Mouse (Mus musculus) neural tube, embryonic 12.5 days (tissue): ENCODE data around the gene Emp2. TPM values are rescaled to one million over a fixed set of nuclear protein-coding genes. Genes with fewer than 3 reads are reported as not detected.
"Not testable (repeated sequence)": the region's sequence is repeated elsewhere in the genome, so short reads cannot be mapped to it uniquely, and the experiment has no call there.

ENCODE experiments used
- ATAC-seq: fragments of 200-750 bp; cut with Nextera tagmentation; 2 replicates; pipeline ENCODE4 v1.8.0; 2017; ENCODE audit warnings: low read depth, mild to moderate bottlenecking, moderate TSS enrichment, moderate library complexity; ENCODE audit not compliant: low FRiP score
- H3K27ac ChIP-seq: fragments of 300-500 bp; sonication (generic); 2 replicates; pipeline ENCODE4 v1.5.1; 2016
- H3K27me3 ChIP-seq: fragments of 300-500 bp; sonication (generic); replicated peaks from 2 replicates; pipeline ENCODE4 v1.6.1; 2016; ENCODE audit warnings: mild to moderate bottlenecking
- H3K36me3 ChIP-seq: fragments of 300-500 bp; sonication (generic); 2 replicates; pipeline ENCODE4 v1.6.1; 2016; ENCODE audit warnings: mild to moderate bottlenecking
- H3K4me1 ChIP-seq: fragments of 300-500 bp; sonication (generic); 2 replicates; pipeline ENCODE4 v1.6.1; 2016
- H3K4me2 ChIP-seq: fragments of 300-500 bp; sonication (generic); replicated peaks from 2 replicates; pipeline ENCODE4 v1.6.1; 2016; ENCODE audit warnings: mild to moderate bottlenecking
- H3K4me3 ChIP-seq: fragments of 300-500 bp; sonication (generic); 2 replicates; pipeline ENCODE4 v1.5.1; 2016
- H3K9ac ChIP-seq: fragments of 300-500 bp; sonication (generic); 2 replicates; pipeline ENCODE4 v1.6.1; 2016; ENCODE audit warnings: mild to moderate bottlenecking
- H3K9me3 ChIP-seq: fragments of 300-500 bp; sonication (generic); 2 replicates; pipeline ENCODE4 v1.6.1; 2016; ENCODE audit warnings: mild to moderate bottlenecking
- WGBS: fragments of 180-500 bp; shearing (Covaris S2); methylation state at CpG from one replicate; pipeline ENCODE4 v1.1.7; 2016; 5-methylcytosine and 5-hydroxymethylcytosine counted together
- microRNA-seq: library from miRNA; unstranded; fragments of <30 nt; microRNA quantifications from one replicate; pipeline ENCODE4, GENCODE M21; 2017
- polyA plus RNA-seq: library from polyadenylated mRNA; unstranded; fragments of >200 nt; fragmentation: Nextera tagmentation; extraction: Ambion mirVana; gene quantifications from 2 replicates; pipeline ENCODE4 v1.2.1, GENCODE M21; 2016

Emp2 gene
- polyA plus RNA-seq, 1 experiment from 2014 or later: 2.5 TPM

DNA sequence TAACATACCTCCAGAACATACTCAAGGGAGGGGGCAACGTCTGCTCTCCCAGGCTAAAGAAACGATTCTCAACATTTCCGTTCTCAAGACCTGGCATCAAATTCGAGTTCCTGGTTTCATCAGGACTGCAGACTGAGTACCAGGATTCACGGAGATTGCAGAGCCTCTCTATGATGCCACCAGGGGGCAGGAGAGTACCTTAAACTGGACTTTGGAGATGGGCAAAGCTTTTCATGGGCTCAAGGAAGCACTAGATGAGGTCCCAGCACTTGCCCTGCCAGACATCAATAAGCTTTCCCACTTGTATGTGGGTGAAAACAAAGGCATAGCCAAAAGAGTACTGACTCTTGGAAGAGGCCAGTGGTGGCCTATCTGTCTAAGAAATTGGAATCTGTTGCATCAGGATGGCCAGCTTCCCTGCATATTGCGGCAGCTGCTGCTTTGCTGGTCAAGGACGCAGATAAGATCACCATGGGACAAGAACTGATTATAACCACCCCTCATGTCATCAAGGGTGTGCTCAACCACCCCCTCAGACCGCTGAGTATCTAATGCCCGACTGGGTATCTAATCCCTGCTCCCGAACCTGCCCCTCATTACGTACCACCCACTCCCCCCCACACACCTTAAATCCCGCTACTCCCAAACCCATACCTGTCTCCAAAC, 33.3 kb downstream of the Emp2 start:
- Histone ChIP-seq H3K27ac (no peak overlapping the region), H3K27me3 (no peaks in the 10 kb centered on the region), H3K4me2 (no peak overlapping the region), H3K4me1 (no peaks in the 10 kb centered on the region), H3K4me3 (no peak overlapping the region), H3K9ac (no peak overlapping the region), H3K9me3 (no peaks in the 10 kb centered on the region), H3K36me3 (no peaks in the 10 kb centered on the region)
- WGBS: 54% methylated on average over 12 of the region's 12 CpGs
- ATAC-seq: no peak

DNA sequence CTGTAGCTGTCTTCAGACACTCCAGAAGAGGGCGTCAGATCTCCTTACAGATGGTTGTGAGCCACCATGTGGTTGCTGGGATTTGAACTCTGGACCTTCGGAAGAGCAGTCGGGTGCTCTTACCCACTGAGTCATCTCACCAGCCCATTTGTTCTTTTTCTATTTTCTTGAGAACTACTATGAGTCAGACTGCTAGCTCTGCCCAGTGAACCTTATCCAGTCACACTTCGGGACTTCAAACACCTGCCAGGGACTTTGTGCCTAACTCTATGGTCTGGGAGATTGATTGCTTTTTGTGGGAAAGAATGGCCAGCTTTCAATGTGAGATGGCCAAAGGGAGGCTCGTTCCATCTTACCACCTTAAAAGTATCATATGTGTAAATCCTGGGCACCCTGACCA, 37.0 kb downstream of the Emp2 start:
- not testable (repeated sequence) for H3K4me1 ChIP-seq, H3K4me3 ChIP-seq, H3K9ac ChIP-seq, H3K27me3 ChIP-seq, ATAC-seq, H3K36me3 ChIP-seq, H3K27ac ChIP-seq, H3K4me2 ChIP-seq
- H3K9me3 ChIP-seq: peaks cover 11% of the 10 kb centered on the region; the same call in 1 of the 2 replicates
- WGBS: 82% methylated on average over 5 of the region's 5 CpGs

DNA sequence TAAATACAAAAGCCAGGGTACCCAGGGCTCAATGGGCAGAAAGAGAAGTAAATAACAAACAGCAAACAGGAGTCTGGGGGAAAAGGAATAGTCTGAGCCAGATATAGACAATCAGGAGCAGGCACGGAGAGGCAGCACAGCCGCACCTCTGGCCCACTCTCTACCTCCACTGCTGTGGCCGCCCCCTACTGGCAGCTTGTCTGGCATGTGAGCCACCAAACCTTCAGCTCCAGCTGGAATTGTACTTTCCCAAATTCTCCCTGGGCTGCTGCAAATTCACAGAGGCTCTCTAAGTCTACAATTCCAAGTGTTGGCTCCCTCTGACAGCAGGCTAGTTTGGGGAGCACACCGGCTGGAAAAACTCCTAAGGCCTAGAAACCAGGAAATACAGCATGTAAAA, 39.3 kb downstream of the Emp2 start:
- ATAC-seq: no peak
- H3K4me1 ChIP-seq: no peaks in the 10 kb centered on the region
- no peaks in the 10 kb centered on the region for H3K36me3 ChIP-seq

DNA sequence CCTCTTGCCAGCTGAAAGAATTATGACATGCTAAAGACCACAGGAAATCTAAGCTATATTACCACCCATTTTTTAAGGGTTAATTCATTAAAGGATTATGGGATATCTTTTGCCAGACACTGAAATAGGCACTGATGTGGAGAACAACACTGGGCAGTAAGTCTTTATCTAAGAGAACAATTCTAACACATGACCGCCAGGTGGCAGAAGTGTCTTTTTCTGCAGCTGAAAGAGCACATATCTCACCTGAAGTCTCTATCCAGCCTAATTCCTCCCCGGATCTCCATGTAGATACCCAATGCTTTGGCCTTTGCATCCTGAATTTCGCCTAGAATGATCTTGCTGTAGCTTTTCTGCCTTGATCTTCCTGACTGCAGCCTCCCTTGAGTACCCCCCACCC, 41.5 kb downstream of the Emp2 start:
- no peaks in the 10 kb centered on the region for H3K27me3 ChIP-seq
- 33% methylated on average over 3 of the region's 3 CpGs for WGBS

More for the DNA sequence above, 39.3 kb downstream of the Emp2 start:
- H3K4me3 ChIP-seq: no peak overlapping the region
- no peak overlapping the region for H3K9ac ChIP-seq
- WGBS: 67% methylated on average over 4 of the region's 4 CpGs
- peaks cover 11% of the 10 kb centered on the region; the same call in 1 of the 2 replicates for H3K9me3 ChIP-seq
- no peak overlapping the region for H3K27ac ChIP-seq
- no peak overlapping the region for H3K4me2 ChIP-seq
- no peaks in the 10 kb centered on the region for H3K27me3 ChIP-seq

DNA sequence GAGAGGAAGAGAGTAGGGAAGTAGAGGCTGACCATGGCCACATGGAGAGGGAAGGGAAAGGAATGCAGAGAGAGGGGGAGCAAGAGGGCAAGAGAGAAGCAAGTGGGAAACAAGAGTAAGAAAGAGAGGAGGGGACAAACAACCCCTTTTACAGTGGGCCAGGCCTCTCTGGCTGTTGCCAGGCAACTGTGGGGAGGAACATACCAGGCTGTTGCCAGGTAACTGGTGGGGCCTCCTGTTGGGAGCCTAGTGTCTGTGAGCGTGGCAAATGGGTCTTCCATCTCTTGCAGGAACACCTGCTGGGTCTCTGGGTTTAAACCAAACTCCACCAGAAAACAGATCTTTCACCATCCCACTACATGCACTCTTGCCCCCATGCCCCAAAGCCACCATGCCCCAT, 59.8 kb downstream of the Emp2 start:
- Histone ChIP-seq H3K9ac (no peak overlapping the region), H3K4me1 (0 out of 2 replicates have a peak, but pooled peaks cover 3% of the 10 kb centered on the region), H3K36me3 (no peaks in the 10 kb centered on the region), H3K27ac (no peak overlapping the region), H3K4me2 (no peak overlapping the region), H3K27me3 (no peaks in the 10 kb centered on the region), H3K4me3 (no peak overlapping the region), H3K9me3 (no peaks in the 10 kb centered on the region)
- 40% methylated on average over 1 of the region's 1 CpGs for WGBS
- ATAC-seq: no peak

More for the DNA sequence above, 41.5 kb downstream of the Emp2 start:
- ATAC-seq: no peak
- H3K4me1 ChIP-seq: no peaks in the 10 kb centered on the region
- no peak overlapping the region for H3K4me3 ChIP-seq
- no peak overlapping the region for H3K4me2 ChIP-seq
- no peak overlapping the region for H3K27ac ChIP-seq
- no peak overlapping the region for H3K9ac ChIP-seq
- no peaks in the 10 kb centered on the region for H3K36me3 ChIP-seq
- H3K9me3 ChIP-seq: peaks cover 11% of the 10 kb centered on the region; the same call in 1 of the 2 replicates

DNA sequence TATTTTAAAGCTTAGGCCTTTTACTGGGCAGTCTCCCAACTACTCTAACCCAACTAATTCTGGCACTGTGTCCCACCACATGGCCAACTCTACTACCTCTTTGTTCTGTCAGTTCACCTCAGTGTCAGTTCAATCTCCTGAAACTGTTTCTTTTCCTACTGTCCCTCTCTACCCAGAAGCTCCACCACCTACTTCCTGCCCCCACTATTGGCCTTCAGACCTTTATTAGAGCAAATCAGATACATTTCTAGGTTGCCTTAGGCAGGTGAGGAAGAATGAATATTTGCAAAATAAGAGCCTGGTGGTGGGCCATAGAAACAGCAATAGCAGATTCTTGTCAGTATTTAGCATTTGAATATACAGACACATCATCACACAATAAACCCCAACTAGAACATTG, 77.2 kb downstream of the Emp2 start:
- no peaks in the 10 kb centered on the region for H3K36me3 ChIP-seq
- no peak overlapping the region for H3K27ac ChIP-seq
- no peaks in the 10 kb centered on the region for H3K9me3 ChIP-seq
- no peak for ATAC-seq
- no peak overlapping the region for H3K9ac ChIP-seq
- no peak overlapping the region for H3K4me3 ChIP-seq
- H3K4me2 ChIP-seq: no peak overlapping the region
- H3K27me3 ChIP-seq: no peaks in the 10 kb centered on the region
- H3K4me1 ChIP-seq: no peaks in the 10 kb centered on the region

Small RNAs within 50 kb of the gene (microRNA-seq; reads per million reads assigned to microRNA genes)
- not detected for gene Gm22932

Other genes starting within 250 kb of the Emp2 start
- not detected in 2 replicates for gene Rpl39l, start 143.7 kb downstream of the Emp2 start, polyA plus RNA-seq
- 0.44 and 0.52 TPM in 2 replicates for gene Atf7ip2, start 121.3 kb downstream of the Emp2 start, polyA plus RNA-seq
- gene Tekt5, start 81.5 kb upstream of the Emp2 start, polyA plus RNA-seq: 0.65 and 0.82 TPM in 2 replicates
- gene Nubp1, start 98.0 kb upstream of the Emp2 start, polyA plus RNA-seq: 54.3 and 55.5 TPM in 2 replicates
- 33.2 and 33.8 TPM in 2 replicates for gene Tvp23a, start 133.4 kb upstream of the Emp2 start, polyA plus RNA-seq
- 0.33 and 0.45 TPM in 2 replicates for gene Ciita, start 166.1 kb upstream of the Emp2 start, polyA plus RNA-seq
- gene Dexi, start 229.1 kb upstream of the Emp2 start, polyA plus RNA-seq: 26.7 and 27.9 TPM in 2 replicates
- 57.2 TPM in 2 replicates for gene Clec16a, start 231.4 kb upstream of the Emp2 start, polyA plus RNA-seq